Mouse (Mus musculus) small intestine, adult 2 months (tissue): ENCODE data around the gene Cst7.

ENCODE experiments used
- CTCF ChIP-seq: fragments of 200-500 bp; IDR thresholded peaks from 2 replicates; pipeline ENCODE4 v1.5.1; 2012; ENCODE audit warnings: low read depth, mild to moderate bottlenecking, control low read depth, inconsistent platforms, low read length, moderate library complexity, mixed read lengths; ENCODE audit not compliant: insufficient replicate concordance, insufficient read length; ENCODE audit errors: extremely low read depth
- POLR2A ChIP-seq: fragments of 200-500 bp; IDR thresholded peaks from 2 replicates; pipeline ENCODE4 v1.6.1; 2012; ENCODE audit warnings: low read depth, mild to moderate bottlenecking, control low read depth, inconsistent platforms, low read length, moderate library complexity

DNA sequence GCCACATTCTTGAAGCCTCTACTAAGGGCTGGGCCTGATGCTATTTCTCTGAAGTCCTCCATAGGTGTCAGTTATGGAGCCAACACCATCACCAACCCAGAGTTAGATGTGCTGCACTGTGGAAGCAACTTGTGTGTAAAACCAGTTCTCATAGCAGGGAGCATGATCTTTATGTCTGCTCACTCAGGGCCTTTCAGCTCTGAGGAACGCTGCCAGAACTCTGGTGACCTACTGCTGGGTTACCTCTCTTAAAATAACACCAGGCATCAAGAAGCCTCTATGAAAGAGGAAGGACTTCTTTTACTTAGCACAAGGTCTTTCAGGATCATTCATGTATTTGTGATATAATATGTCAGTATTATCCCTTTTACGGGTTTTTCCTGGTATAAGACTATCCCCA is 32.0 kb downstream of the Cst7 start:
- TF ChIP-seq POLR2A (no peak), CTCF (no peak)
